Mouse (Mus musculus): Measurements from ENCODE around the gene Purb.
"Not testable (repeated sequence)": the region's sequence is repeated elsewhere in the genome, so short reads cannot be mapped to it uniquely, and the experiment has no call there.

The Purb gene

DNA sequence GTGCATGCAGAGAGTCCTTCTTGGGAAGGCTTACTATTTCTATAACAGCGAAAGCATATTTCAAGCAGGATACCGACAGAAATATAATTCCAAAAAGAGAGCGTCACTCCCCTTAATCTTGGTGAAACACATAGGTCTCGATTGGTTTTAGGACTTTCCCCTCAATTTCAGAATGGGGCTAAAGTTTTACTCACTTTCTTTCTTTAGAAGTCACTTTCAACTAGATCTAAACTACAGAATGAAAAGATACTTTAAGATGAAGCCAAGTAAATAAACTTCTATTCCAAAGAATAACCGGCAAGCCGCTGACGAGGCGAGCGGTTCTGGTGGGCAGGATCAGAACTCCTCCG, 32.0 kb downstream of the Purb start:
- DNase-seq, result no peak

DNA sequence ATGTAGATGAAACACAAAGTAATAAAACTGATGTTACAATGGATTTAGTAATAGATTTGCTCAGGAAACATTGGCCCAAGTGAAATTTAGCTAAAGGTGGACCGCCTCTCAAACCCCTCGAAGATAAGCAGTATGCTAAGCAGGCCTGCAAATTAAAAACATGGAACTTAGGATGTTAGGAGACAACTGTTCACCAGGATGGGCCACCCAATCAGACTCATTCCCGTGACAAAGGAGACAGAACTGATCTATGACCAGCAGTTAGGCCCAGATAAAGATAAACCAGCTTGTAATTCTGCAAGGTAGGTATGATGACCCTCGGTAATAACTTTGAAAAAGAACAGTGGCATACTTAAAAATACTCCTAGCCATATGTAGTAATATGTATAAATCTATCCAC, 32.6 kb downstream of the Purb start:
- DNase-seq, result no peak

DNA sequence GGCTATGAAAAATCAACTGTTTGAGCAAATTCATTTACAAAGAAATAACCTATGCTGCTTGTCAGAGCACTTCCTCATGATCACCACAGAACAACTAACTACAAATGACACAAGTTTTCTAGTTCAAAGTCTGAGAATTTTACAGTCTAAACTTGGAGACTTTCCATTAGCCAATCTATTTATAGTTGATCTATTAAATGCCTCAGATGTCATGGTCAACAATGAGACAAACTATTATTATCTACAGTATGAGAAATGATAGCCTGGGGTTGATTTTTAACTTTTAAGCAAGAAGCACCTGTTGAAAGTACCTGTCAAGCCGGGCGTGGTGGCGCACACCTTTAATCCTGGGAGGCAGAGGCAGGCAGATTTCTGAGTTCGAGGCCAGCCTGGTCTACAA, 33.2 kb downstream of the Purb start:
- no peak for DNase-seq

DNA sequence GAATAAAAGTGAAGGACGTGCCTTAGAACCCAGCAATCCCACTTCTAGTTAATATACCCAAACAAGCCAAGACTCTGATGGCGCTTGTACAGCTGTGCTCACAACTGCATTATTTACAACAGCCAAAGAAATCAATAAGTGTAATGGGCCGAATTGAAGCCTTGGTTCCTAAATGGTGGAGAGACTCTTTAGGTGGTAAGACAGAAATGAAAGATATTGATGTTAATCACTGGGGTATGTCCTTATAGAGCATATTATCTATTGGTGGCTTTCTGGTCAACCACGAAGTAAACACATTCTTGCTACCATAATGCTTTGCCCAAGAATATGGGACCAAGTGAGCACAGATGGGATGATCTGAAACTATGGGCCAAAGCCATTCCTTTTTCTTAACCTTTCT, 35.5 kb downstream of the Purb start:
- DNase-seq, result no peak

DNA sequence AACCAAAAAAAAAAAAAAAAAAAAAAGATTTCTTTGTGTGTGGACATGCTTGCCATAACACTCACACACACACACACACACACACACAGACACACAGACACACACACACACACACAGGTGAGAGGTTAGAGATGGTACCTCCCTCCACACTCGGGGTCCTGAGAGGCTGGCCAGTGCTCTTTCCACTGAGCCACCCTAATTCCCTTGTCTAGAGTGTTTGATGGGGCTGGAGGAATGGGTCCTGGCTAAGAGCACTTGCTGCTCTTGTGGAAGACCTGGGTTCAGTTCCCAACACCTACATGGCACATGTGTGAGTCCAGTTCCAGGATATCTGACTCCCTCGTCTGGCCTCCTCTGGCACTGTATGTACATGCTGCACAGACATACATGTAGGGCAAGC, 38.0 kb downstream of the Purb start:
- no peak for DNase-seq

- DNase-seq, result peak; percentile 53 to 58
These were observed 39.3 kb downstream of the Purb start for GRCm38 (mm10) chr11:6436442-6436841.

GRCm38 (mm10) chr11:6430186-6430585, 45.5 kb downstream of the Purb start:
- DNase-seq, result no peak

DNA sequence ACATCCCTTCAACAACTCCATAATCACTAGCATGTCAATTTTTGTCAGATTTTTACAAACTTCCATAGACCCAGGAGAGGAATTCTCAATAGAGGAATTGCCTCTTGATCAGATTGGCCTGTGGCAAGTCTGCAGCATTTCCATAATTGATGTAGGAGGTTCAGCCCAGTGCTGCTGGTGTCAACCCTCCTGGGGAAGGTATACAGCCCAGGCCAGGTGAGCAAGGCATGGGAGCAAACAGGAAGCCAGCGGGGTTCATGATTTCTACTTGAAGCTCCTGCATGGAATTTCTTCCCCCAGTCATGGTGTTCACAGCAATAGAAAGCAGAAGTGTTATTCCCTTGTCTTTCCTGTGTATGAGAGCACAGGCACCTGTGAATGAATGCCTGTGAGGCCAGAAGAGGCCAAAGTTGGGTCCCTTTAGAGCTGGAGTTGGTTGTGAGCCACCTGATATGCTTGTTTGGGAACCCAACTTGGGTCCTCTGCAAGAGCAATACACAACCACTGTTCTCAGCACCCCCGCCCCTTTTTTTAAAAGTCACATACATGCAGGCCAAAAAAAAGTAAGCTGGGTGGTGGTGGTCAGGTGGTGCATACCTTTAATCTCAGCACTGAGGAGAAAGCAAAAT, 54.9 kb downstream of the Purb start:
- DNase-seq, result no peak

GRCm38 (mm10) chr11:6420283-6420703, 55.4 kb downstream of the Purb start:
- no peak for DNase-seq

DNA sequence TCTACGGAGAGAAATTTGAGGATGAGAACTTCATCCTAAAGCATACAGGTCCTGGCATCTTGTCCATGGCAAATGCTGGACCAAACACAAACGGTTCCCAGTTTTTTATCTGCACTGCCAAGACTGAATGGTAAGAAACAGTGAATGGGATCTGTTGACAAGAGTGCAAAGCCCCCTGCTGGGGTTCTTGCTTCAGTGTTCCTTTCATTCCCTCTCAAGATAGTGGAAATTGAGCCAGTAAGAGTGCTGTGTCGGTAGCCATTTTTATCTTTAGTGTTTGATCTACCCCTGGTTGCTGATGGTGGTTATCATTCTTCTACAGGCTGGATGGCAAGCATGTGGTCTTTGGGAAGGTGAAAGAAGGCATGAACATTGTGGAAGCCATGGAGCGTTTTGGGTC, 56.6 kb downstream of the Purb start:
- not testable (repeated sequence) for DNase-seq

DNA sequence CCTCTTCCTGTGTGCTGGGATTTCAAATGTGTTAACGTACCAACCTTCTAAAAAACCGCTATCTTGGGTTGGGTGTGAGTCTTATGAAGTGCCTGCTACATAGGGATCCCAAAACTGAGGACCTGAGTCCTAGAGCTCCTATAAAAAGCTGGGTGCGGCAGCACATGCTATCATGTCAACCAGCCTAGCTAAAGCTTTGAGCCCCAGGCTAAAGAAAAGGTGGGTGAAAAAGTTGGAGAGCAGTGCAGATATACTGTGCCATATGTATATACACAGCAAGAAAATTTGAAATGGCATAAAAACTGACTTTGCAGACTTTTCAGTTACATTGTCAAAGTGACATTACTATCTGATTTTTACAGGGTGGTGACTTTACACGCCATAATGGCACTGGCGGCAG, 57.0 kb downstream of the Purb start:
- DNase-seq, result no peak

Measured in cerebellum, adult 18-20 months (tissue).